Mouse (Mus musculus) forebrain, embryonic 11.5 days (tissue): Measurements from ENCODE around the gene Mthfr. TPM values are rescaled to one million over a fixed set of nuclear protein-coding genes. Genes with fewer than 3 reads are reported as not detected.

Experiments used
- ATAC-seq: fragments of 200-750 bp; cut with Nextera tagmentation; replicated peaks from 2 replicates; pipeline ENCODE4 v1.8.0; 2017; ENCODE audit warnings: moderate TSS enrichment; ENCODE audit not compliant: low FRiP score
- DNase-seq: peaks from one replicate; pipeline ENCODE4 v3.0.0-alpha.2; 2017; ENCODE audit warnings: low spot score
- H3K27ac ChIP-seq: fragments of 300-500 bp; sonication (generic); 2 replicates; pipeline ENCODE4 v1.5.1; 2014; ENCODE audit warnings: low read depth, low read length
- H3K27me3 ChIP-seq: fragments of 300-500 bp; sonication (generic); 2 replicates; pipeline ENCODE4 v1.6.1; 2014; ENCODE audit warnings: mild to moderate bottlenecking, low read length, mixed read lengths; ENCODE audit not compliant: control insufficient read depth, insufficient read depth
- H3K36me3 ChIP-seq: fragments of 300-500 bp; sonication (generic); 2 replicates; pipeline ENCODE4 v1.6.1; 2014; ENCODE audit warnings: mild to moderate bottlenecking, low read length, moderate library complexity, mixed read lengths; ENCODE audit not compliant: control insufficient read depth, insufficient read depth
- H3K4me1 ChIP-seq: fragments of 300-500 bp; sonication (generic); replicated peaks from 2 replicates; pipeline ENCODE4 v1.6.1; 2014; ENCODE audit warnings: low read length, mixed read lengths; ENCODE audit not compliant: control insufficient read depth, insufficient read depth
- H3K4me2 ChIP-seq: fragments of 300-500 bp; sonication (generic); 2 replicates; pipeline ENCODE4 v1.6.1; 2014; ENCODE audit warnings: low read depth, mild to moderate bottlenecking, low read length, moderate library complexity, mixed read lengths; ENCODE audit not compliant: severe bottlenecking
- H3K4me3 ChIP-seq: fragments of 300-500 bp; sonication (generic); 2 replicates; pipeline ENCODE4 v1.5.1; 2014; ENCODE audit warnings: low read depth, low read length
- H3K9ac ChIP-seq: fragments of 300-500 bp; sonication (generic); 2 replicates; pipeline ENCODE4 v1.6.1; 2014; ENCODE audit warnings: low read length
- H3K9me3 ChIP-seq: fragments of 300-500 bp; sonication (generic); 2 replicates; pipeline ENCODE4 v1.6.1; 2016; ENCODE audit warnings: low read length, mixed read lengths; ENCODE audit not compliant: control insufficient read depth
- WGBS: fragments of 180-500 bp; shearing (Covaris S2); extraction: QIAGEN DNeasy Blood & Tissue Kit; methylation state at CpG from one replicate; pipeline ENCODE4 v1.1.7; 2014; 5-methylcytosine and 5-hydroxymethylcytosine counted together
- polyA plus RNA-seq: library from polyadenylated mRNA; unstranded; fragments of >200 nt; fragmentation: Nextera tagmentation; extraction: Ambion mirVana; gene quantifications from 2 replicates; pipeline ENCODE4 v1.2.1, GENCODE M21; 2014

Mthfr gene
- polyA plus RNA-seq, 1 experiment from 2014 or later = 27.6 TPM

GRCm38 (mm10) chr4:148033858-148034410 is 4.9 kb upstream of the Mthfr start:
- Histone ChIP-seq H3K4me1 (peaks cover 5% of the 10 kb centered on the region), H3K9ac (no peak overlapping the region), H3K27ac (no peak overlapping the region), H3K4me2 (no peak overlapping the region), H3K27me3 (no peaks in the 10 kb centered on the region), H3K9me3 (no peaks in the 10 kb centered on the region), H3K36me3 (no peaks in the 10 kb centered on the region), H3K4me3 (no peak overlapping the region)
- ATAC-seq = no peak
- DNase-seq = no peak
- 66% methylated on average over 7 of the region's 7 CpGs for WGBS

- Histone ChIP-seq H3K4me3 (no peak overlapping the region), H3K9ac (no peak overlapping the region), H3K9me3 (no peaks in the 10 kb centered on the region), H3K4me2 (no peak overlapping the region), H3K4me1 (peaks cover 13% of the 10 kb centered on the region), H3K27me3 (no peaks in the 10 kb centered on the region), H3K36me3 (no peaks in the 10 kb centered on the region), H3K27ac (no peak overlapping the region)
- no peak for ATAC-seq
- WGBS = 88% methylated on average over 3 of the region's 3 CpGs
- no peak for DNase-seq
Measured at GRCm38 (mm10) chr4:148035440-148035839, 3.4 kb upstream of the Mthfr start.

- Histone ChIP-seq H3K27me3 (no peaks in the 10 kb centered on the region), H3K4me1 (peaks cover 13% of the 10 kb centered on the region), H3K4me3 (peak overlapping the region; percentile 89), H3K36me3 (no peaks in the 10 kb centered on the region; the same call in 1 of the 2 replicates), H3K9me3 (no peaks in the 10 kb centered on the region), H3K4me2 (peak overlapping the region; percentile 49), H3K27ac (peak overlapping the region; percentile 50; the same call in 1 of the 2 replicates), H3K9ac (peak overlapping the region; percentile 78)
- 7% methylated on average over 26 of the region's 26 CpGs for WGBS
- DNase-seq (no peak), ATAC-seq (no peak)
Measured at GRCm38 (mm10) chr4:148038079-148038599, 738 bp upstream of the Mthfr start.

- ATAC-seq = no peak
- Histone ChIP-seq H3K9ac (peak overlapping the region; percentile 58), H3K4me2 (peak overlapping the region; percentile 67), H3K36me3 (no peaks in the 10 kb centered on the region; the same call in 1 of the 2 replicates), H3K27ac (no peak overlapping the region; the same call in 1 of the 2 replicates), H3K4me3 (peak overlapping the region; percentile 89), H3K27me3 (no peaks in the 10 kb centered on the region), H3K4me1 (peaks cover 13% of the 10 kb centered on the region), H3K9me3 (no peaks in the 10 kb centered on the region)
- no peak for DNase-seq
- WGBS = 24% methylated on average over 19 of the region's 19 CpGs
Measured at GRCm38 (mm10) chr4:148039254-148040028, 564 bp downstream of the Mthfr start.

GRCm38 (mm10) chr4:148040029-148040830 is 1.4 kb downstream of the Mthfr start:
- Histone ChIP-seq H3K27ac (peak overlapping the region; percentile 70), H3K36me3 (no peaks in the 10 kb centered on the region; the same call in 1 of the 2 replicates), H3K27me3 (no peaks in the 10 kb centered on the region), H3K4me3 (peak overlapping the region; percentile 89), H3K4me1 (peaks cover 13% of the 10 kb centered on the region), H3K9me3 (no peaks in the 10 kb centered on the region), H3K9ac (peak overlapping the region; percentile 64), H3K4me2 (peak overlapping the region; percentile 67; the same call in 1 of the 2 replicates)
- no peak for DNase-seq
- no peak for ATAC-seq
- WGBS = 67% methylated on average over 15 of the region's 15 CpGs

GRCm38 (mm10) chr4:148040933-148041610 is 2.2 kb downstream of the Mthfr start:
- Histone ChIP-seq H3K27ac (peak overlapping the region; percentile 70), H3K4me2 (peak overlapping the region; percentile 52), H3K9ac (peak overlapping the region; percentile 64), H3K4me3 (peak overlapping the region; percentile 40), H3K36me3 (no peaks in the 10 kb centered on the region; the same call in 1 of the 2 replicates), H3K27me3 (no peaks in the 10 kb centered on the region), H3K4me1 (peaks cover 13% of the 10 kb centered on the region), H3K9me3 (no peaks in the 10 kb centered on the region)
- under 1% methylated on average over 19 of the region's 19 CpGs for WGBS
- ATAC-seq (peak; percentile 45), DNase-seq (peak; percentile 84)

GRCm38 (mm10) chr4:148041611-148042191 is 2.8 kb downstream of the Mthfr start:
- H3K9me3 ChIP-seq = no peaks in the 10 kb centered on the region
- no peaks in the 10 kb centered on the region for H3K27me3 ChIP-seq
- peaks cover 13% of the 10 kb centered on the region for H3K4me1 ChIP-seq
- peak overlapping the region; percentile 64 for H3K9ac ChIP-seq
- DNase-seq (no peak), ATAC-seq (no peak)
- H3K27ac ChIP-seq = peak overlapping the region; percentile 70
- H3K36me3 ChIP-seq = no peaks in the 10 kb centered on the region; the same call in 1 of the 2 replicates
- peak overlapping the region; percentile 40 for H3K4me3 ChIP-seq
- peak overlapping the region; percentile 52 for H3K4me2 ChIP-seq
- 4% methylated on average over 16 of the region's 16 CpGs for WGBS
